Mouse (Mus musculus) heart, adult 2 months (tissue): ENCODE data around the gene Ydjc. TPM values are rescaled to one million over a fixed set of nuclear protein-coding genes. Genes with fewer than 3 reads are reported as not detected.

Experiments
- DNase-seq, 2 experiments: peaks; one replicate each; pipeline ENCODE4 v3.0.0; 2021
- H3K27ac ChIP-seq: fragments of 200-600 bp; 2 replicates; pipeline ENCODE4 v1.8.1; 2022
- H3K27me3 ChIP-seq: fragments of 200-500 bp; 2 replicates; pipeline ENCODE4 v1.6.1; 2012; ENCODE audit warnings: mild to moderate bottlenecking, low read length, inconsistent platforms, mixed read lengths; ENCODE audit not compliant: control insufficient read depth, insufficient read depth
- H3K36me3 ChIP-seq: fragments of 200-500 bp; 2 replicates; pipeline ENCODE4 v1.6.1; 2012; ENCODE audit warnings: low read length, inconsistent platforms; ENCODE audit not compliant: control insufficient read depth, insufficient read depth
- H3K4me1 ChIP-seq: fragments of 200-500 bp; 2 replicates; pipeline ENCODE4 v1.6.1; 2011; ENCODE audit warnings: low read length; ENCODE audit not compliant: control insufficient read depth, insufficient read depth
- H3K4me3 ChIP-seq: fragments of 200-600 bp; 2 replicates; pipeline ENCODE4 v1.8.1; 2022
- H3K79me2 ChIP-seq: fragments of 200-500 bp; replicated peaks from 2 replicates; pipeline ENCODE4 v1.6.1; 2012; ENCODE audit warnings: mild to moderate bottlenecking, inconsistent platforms, low read length, moderate library complexity, mixed read lengths; ENCODE audit not compliant: control insufficient read depth, insufficient read depth
- H3K9ac ChIP-seq: fragments of 200-500 bp; 2 replicates; pipeline ENCODE4 v1.6.1; 2012; ENCODE audit warnings: low read depth, mild to moderate bottlenecking, control low read depth, inconsistent platforms, low read length, mixed read lengths
- CTCF ChIP-seq: fragments of 200-600 bp; IDR thresholded peaks from 2 replicates; pipeline ENCODE4 v1.8.1; 2022; ENCODE audit warnings: antibody characterized with exemption, mild to moderate bottlenecking, moderate library complexity
- EP300 ChIP-seq: fragments of 200-500 bp; IDR thresholded peaks from 2 replicates; pipeline ENCODE4 v1.6.1; 2011; ENCODE audit warnings: low read depth, low read length, control low read depth; ENCODE audit not compliant: insufficient read depth
- POLR2A ChIP-seq: fragments of 200-500 bp; IDR thresholded peaks from 2 replicates; pipeline ENCODE4 v1.6.1; 2011; ENCODE audit warnings: mild to moderate bottlenecking, low read depth, low read length, control low read depth; ENCODE audit not compliant: insufficient read depth
- WGBS: fragments of 180-500 bp; shearing (Covaris S2); methylation state at CpG from one replicate; pipeline ENCODE4 v1.1.7; 2018; 5-methylcytosine and 5-hydroxymethylcytosine counted together
- intact Hi-C: fragments of 180-260 bp; cut with DNase I; formaldehyde crosslinking; loops from one replicate; pipeline ENCODE4 v1.15.1; 2025
- polyA plus RNA-seq: library from polyadenylated mRNA; depleted of rRNA; stranded (reverse); fragments of >200 nt; gene quantifications from 2 replicates; pipeline ENCODE4 v1.2.3, GENCODE M21; 2012
- total RNA-seq, 2 experiments: library from RNA; stranded (reverse); gene quantifications; 2 replicates each; pipeline ENCODE4 v1.2.3; 2021

The Ydjc gene
- total and polyA plus RNA-seq, 3 experiments: 2.4 to 3.3 (median 2.5) TPM

DNA sequence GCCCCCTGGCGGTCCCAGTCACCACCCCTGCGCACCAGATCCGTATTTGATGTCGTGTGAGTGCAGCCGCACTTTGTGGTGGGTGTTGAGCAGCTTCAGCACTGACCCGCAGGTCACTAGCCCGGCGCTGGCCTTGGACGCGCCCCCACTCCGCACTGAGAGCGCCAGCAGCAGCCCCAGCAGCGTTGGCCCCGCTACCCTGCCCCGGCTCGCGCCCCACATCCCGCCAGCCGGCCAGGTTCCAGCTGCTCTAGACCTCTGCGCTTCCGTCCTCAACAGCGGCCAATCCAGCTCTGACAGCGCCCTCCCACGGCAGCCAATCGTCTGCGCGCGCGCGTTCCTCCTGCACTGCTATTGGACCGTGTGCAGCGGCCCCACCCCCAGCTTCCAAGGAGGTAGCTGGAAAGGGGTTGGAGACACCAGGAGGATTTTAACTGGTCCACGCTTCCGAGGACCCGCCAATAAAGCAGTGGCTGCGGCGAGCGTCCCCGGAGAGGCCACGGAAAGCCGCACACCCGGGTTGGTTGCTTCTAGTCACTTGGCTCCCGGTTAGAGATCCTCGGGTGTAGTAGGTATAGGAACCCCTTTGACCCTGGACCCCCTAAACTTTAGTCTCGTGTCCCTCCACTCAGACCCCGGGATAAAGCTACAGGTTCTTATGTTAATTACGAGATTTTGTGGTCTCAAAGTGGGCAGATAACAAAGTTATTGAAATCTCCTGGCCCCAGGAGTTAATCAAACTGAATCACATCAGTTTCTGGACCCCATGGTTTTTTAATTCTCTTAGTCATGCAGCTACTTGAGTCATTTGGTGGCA, 12.1 kb upstream of the Ydjc start, which contains the start of gene Sdf2l1:
Gene Sdf2l1 (minus strand): TSS at position 295 of the 817 bp plus-strand sequence.
- peak within 1 kb of the TSS; percentile 60 for H3K27ac ChIP-seq
- intact Hi-C loops: loop anchor here (5.0 kb wide), 2 partner anchors 75 to 145 kb away; partner anchors contain the start of genes Rimbp3 and Tmem191c
- under 1% methylated on average over 47 of the region's 47 CpGs for WGBS
- H3K27me3 ChIP-seq: no peaks in the 10 kb centered on the region
- peak within 1 kb of the TSS; percentile 72 for H3K9ac ChIP-seq
- no peaks in the 10 kb centered on the region for H3K79me2 ChIP-seq
- peak; percentile 46; the same call in 1 of the 2 replicates for TF ChIP-seq POLR2A
- TF ChIP-seq CTCF: peak; percentile 63
- no peak for TF ChIP-seq EP300
- DNase-seq: peak; percentile 95 to 97
- no peaks in the 10 kb centered on the region for H3K36me3 ChIP-seq
- H3K4me3 ChIP-seq: peak within 1 kb of the TSS; percentile 65
- H3K4me1 ChIP-seq: no peaks in the 10 kb centered on the region

DNA sequence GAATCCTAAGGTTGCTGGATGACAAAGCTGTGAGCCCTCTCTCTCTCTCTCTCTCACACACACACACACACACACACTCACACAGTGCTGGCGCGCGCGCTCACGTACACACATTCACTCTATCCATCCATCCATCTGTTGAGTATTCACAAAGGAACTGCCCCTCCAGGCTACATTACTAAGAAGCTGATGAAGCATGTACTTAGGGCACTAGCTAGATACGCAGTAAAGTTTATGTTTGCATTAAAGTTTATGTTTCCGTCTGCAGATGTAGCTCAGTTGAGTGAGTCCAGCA, 11.6 kb upstream of the Ydjc start:
- Histone ChIP-seq H3K27me3 (no peaks in the 10 kb centered on the region), H3K79me2 (no peaks in the 10 kb centered on the region), H3K36me3 (no peaks in the 10 kb centered on the region), H3K27ac (no peak overlapping the region), H3K9ac (no peak overlapping the region), H3K4me1 (no peaks in the 10 kb centered on the region), H3K4me3 (peak overlapping the region; percentile 65; the same call in 1 of the 2 replicates)
- intact Hi-C loops: loop anchor here (5.0 kb wide), 2 partner anchors 74 to 144 kb away; partner anchors contain the start of genes Rimbp3 and Tmem191c
- 40% methylated on average over 7 of the region's 7 CpGs for WGBS
- DNase-seq: no peak
- TF ChIP-seq POLR2A (no peak), EP300 (no peak), CTCF (no peak)

DNA sequence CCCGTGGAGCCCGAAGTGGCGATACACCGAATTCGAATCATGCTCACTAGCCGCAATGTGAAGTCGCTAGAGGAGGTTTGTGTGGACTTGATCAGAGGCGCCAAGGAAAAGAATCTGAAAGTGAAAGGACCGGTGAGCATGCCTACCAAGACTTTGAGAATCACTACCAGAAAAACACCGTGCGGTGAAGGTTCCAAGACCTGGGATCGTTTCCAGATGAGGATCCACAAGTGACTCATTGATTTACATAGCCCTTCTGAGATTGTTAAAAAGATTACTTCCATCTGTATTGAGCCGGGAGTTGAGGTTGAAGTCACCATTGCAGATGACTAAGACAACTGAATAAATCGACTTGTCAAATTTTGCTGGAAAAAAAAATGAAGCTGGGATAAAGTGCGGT, 7.1 kb upstream of the Ydjc start:
- TF ChIP-seq EP300 (no peak), POLR2A (no peak), CTCF (no peak)
- no peak overlapping the region for H3K9ac ChIP-seq
- no peaks in the 10 kb centered on the region for H3K4me1 ChIP-seq
- no peaks in the 10 kb centered on the region for H3K27me3 ChIP-seq
- 84% methylated on average over 15 of the region's 15 CpGs for WGBS
- no peaks in the 10 kb centered on the region for H3K36me3 ChIP-seq
- no peak overlapping the region for H3K27ac ChIP-seq
- DNase-seq: no peak
- intact Hi-C loops: no loop called here
- H3K79me2 ChIP-seq: no peaks in the 10 kb centered on the region
- no peak overlapping the region for H3K4me3 ChIP-seq

DNA sequence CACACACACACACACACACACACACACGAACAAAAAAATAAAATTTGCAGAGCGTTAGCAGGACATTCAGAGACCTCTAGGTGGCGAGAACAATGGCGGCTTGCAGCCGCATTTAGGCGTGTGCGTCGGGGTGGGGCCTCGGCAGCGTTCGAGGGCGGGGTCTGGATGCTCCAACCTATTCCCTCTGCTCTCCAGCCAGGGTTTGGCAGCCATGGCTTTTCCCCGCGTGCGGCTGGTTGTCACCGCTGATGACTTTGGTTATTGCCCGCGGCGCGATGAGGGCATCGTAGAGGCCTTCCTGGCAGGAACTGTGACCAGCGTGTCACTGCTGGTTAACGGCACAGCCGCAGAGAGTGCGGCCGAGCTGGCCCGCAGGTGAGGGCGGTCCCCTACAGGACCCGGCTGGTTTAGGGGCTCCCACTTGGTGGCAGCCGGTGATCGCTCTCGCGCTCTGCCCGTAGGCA, 2.4 kb downstream of the Ydjc start, which contains the start of gene Ccdc116:
Gene Ccdc116 (minus strand): TSS at position 458 of the 464 bp plus-strand sequence.
- DNase-seq: peak; percentile 76 to 82
- Histone ChIP-seq H3K4me3 (peak within 1 kb of the TSS; percentile 74), H3K79me2 (no peaks in the 10 kb centered on the region), H3K4me1 (no peaks in the 10 kb centered on the region), H3K27ac (no peak within 1 kb of the TSS), H3K27me3 (no peaks in the 10 kb centered on the region), H3K9ac (peak within 1 kb of the TSS; percentile 61), H3K36me3 (no peaks in the 10 kb centered on the region)
- intact Hi-C loops: loop anchor here (2.0 kb wide), 1 partner anchor 54 kb away; no protein-coding TSS in a partner anchor
- 1% methylated on average over 34 of the region's 34 CpGs for WGBS
- TF ChIP-seq CTCF (peak; percentile 59), EP300 (no peak)

DNA sequence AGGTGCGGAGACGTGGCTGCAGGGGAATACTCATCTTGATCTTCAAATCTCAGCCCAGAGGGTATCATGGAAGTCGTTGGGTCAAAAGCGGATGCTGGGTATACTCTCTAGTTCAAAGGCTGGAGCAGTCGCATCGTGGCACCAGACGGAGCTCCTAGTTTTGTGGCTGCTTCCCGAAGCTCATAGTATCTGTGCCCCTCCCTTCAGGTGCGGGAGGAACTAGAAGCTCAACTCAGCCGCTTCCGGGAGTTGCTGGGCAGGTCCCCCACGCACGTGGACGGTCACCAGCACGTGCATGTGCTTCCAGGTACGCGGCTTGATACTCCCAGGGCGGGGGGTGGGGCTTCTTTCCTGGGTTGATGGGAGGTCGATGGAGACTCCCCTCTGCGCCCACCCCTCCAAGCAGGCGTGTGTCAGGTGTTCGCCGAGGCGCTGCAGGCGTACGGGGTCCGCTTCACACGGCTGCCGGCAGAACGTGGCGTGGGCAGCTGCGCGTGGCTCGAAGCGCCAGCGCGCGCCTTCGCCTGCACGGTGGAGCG, 3.0 kb downstream of the Ydjc start:
- peak overlapping the region; percentile 61 for H3K9ac ChIP-seq
- H3K4me3 ChIP-seq: peak overlapping the region; percentile 74
- no peaks in the 10 kb centered on the region for H3K36me3 ChIP-seq
- H3K27ac ChIP-seq: no peak overlapping the region
- no peaks in the 10 kb centered on the region for H3K4me1 ChIP-seq
- WGBS: 3% methylated on average over 41 of the region's 41 CpGs
- intact Hi-C loops: loop anchor here (2.0 kb wide), 1 partner anchor 53 kb away; no protein-coding TSS in a partner anchor
- DNase-seq: peak in 1 of 2 experiments; percentile 16
- TF ChIP-seq POLR2A: no peak
- TF ChIP-seq EP300: no peak
- no peak for TF ChIP-seq CTCF
- no peaks in the 10 kb centered on the region for H3K79me2 ChIP-seq
- no peaks in the 10 kb centered on the region for H3K27me3 ChIP-seq

DNA sequence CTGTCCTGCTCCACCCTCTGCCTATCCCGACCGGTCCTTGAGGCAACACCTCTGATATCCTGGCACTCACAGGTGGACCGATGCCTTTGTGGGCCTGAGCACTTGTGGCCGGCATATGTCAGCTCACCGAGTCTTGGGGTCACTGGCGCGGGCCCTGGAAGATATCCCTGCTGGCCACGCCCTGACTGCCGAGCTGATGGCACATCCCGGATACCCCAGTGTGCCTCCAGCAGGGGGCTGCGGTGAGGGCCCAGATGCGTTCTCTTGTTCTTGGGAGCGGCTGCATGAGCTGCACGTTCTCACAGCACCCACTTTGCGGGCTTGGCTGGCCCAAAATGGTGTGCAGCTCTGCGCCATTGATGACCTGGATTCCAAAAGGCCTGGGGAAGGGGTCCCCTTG, 3.7 kb downstream of the Ydjc start:
- Histone ChIP-seq H3K4me1 (no peaks in the 10 kb centered on the region), H3K36me3 (no peaks in the 10 kb centered on the region), H3K4me3 (no peak overlapping the region), H3K9ac (no peak overlapping the region), H3K27me3 (no peaks in the 10 kb centered on the region), H3K27ac (no peak overlapping the region), H3K79me2 (no peaks in the 10 kb centered on the region)
- no peak for DNase-seq
- TF ChIP-seq CTCF (peak; percentile 13; the same call in 1 of the 2 replicates), EP300 (no peak)
- intact Hi-C loops: no loop called here
- WGBS: 44% methylated on average over 16 of the region's 16 CpGs
